Mouse (Mus musculus): ENCODE data around the gene Klhl21. TPM values are rescaled to one million over a fixed set of nuclear protein-coding genes. Genes with fewer than 3 reads are reported as not detected.
A peak's percentile ranks its signal among the peaks of the same experiment; 100 is the strongest.

Klhl21 gene
- polyA plus RNA-seq, 1 experiment = 20.1 TPM

- WGBS = 55% methylated on average over 4 of the region's 4 CpGs
- TF ChIP-seq CTCF (IDR thresholded peaks at IDR 0.05; ENCODE audit: extremely low read depth, insufficient read depth, insufficient read length, insufficient replicate concordance) (no peak), POLR2A (IDR thresholded peaks at IDR 0.05; ENCODE audit: low read depth, low read length) (no peak)
Measured at GRCm38 (mm10) chr4:152000906-152001305, 7.7 kb upstream of the Klhl21 start.

GRCm38 (mm10) chr4:152001335-152001734 is 7.3 kb upstream of the Klhl21 start:
- no peaks in the 10 kb centered on the region for H3K27me3 ChIP-seq (ENCODE audit: control insufficient read depth, insufficient read depth, low read length)
- WGBS = 73% methylated on average over 4 of the region's 4 CpGs
- H3K27ac ChIP-seq (ENCODE audit: insufficient read depth, low read length) = no peak overlapping the region
- no peak overlapping the region for H3K4me3 ChIP-seq (ENCODE audit: extremely low read depth, insufficient read depth, insufficient read length)
- TF ChIP-seq POLR2A (IDR thresholded peaks at IDR 0.05; ENCODE audit: low read depth, low read length) = no peak
- TF ChIP-seq CTCF (IDR thresholded peaks at IDR 0.05; ENCODE audit: extremely low read depth, insufficient read depth, insufficient read length, insufficient replicate concordance) = no peak
- DNase-seq (ENCODE audit: low read depth in 1 of 2, low spot score in 2 of 2) = no peak
- H3K4me1 ChIP-seq (ENCODE audit: control insufficient read depth, insufficient read depth, insufficient read length) = no peaks in the 10 kb centered on the region
- no peaks in the 10 kb centered on the region for H3K36me3 ChIP-seq (ENCODE audit: control insufficient read depth, insufficient read depth, low read length)

More at GRCm38 (mm10) chr4:152000906-152001305, 7.7 kb upstream of the Klhl21 start:
- H3K27me3 ChIP-seq (ENCODE audit: control insufficient read depth, insufficient read depth, low read length) = no peaks in the 10 kb centered on the region
- H3K36me3 ChIP-seq (ENCODE audit: control insufficient read depth, insufficient read depth, low read length) = no peaks in the 10 kb centered on the region
- H3K4me3 ChIP-seq (ENCODE audit: extremely low read depth, insufficient read depth, insufficient read length) = no peak overlapping the region
- DNase-seq (ENCODE audit: low read depth in 1 of 2, low spot score in 2 of 2) = no peak
- H3K27ac ChIP-seq (ENCODE audit: insufficient read depth, low read length) = no peak overlapping the region
- no peaks in the 10 kb centered on the region for H3K4me1 ChIP-seq (ENCODE audit: control insufficient read depth, insufficient read depth, insufficient read length)

- DNase-seq (ENCODE audit: low read depth in 1 of 2, low spot score in 2 of 2) = no peak
- Histone ChIP-seq H3K4me1 (ENCODE audit: control insufficient read depth, insufficient read depth, insufficient read length) (no peaks in the 10 kb centered on the region), H3K4me3 (ENCODE audit: extremely low read depth, insufficient read depth, insufficient read length) (no peak overlapping the region), H3K27ac (ENCODE audit: insufficient read depth, low read length) (no peak overlapping the region), H3K36me3 (ENCODE audit: control insufficient read depth, insufficient read depth, low read length) (no peaks in the 10 kb centered on the region), H3K27me3 (ENCODE audit: control insufficient read depth, insufficient read depth, low read length) (no peaks in the 10 kb centered on the region)
- no peak for TF ChIP-seq CTCF (IDR thresholded peaks at IDR 0.05; ENCODE audit: extremely low read depth, insufficient read depth, insufficient read length, insufficient replicate concordance)
- TF ChIP-seq POLR2A (IDR thresholded peaks at IDR 0.05; ENCODE audit: low read depth, low read length) = no peak
- WGBS = 93% methylated on average over 3 of the region's 3 CpGs
Measured at GRCm38 (mm10) chr4:152002063-152002462, 6.5 kb upstream of the Klhl21 start.

- H3K27ac ChIP-seq (ENCODE audit: insufficient read depth, low read length) = no peak overlapping the region
- no peaks in the 10 kb centered on the region for H3K27me3 ChIP-seq (ENCODE audit: control insufficient read depth, insufficient read depth, low read length)
- WGBS = 69% methylated on average over 6 of the region's 6 CpGs
- H3K4me1 ChIP-seq (ENCODE audit: control insufficient read depth, insufficient read depth, insufficient read length) = peaks cover 11% of the 10 kb centered on the region
- no peak for DNase-seq (ENCODE audit: low read depth in 1 of 2, low spot score in 2 of 2)
- no peaks in the 10 kb centered on the region for H3K36me3 ChIP-seq (ENCODE audit: control insufficient read depth, insufficient read depth, low read length)
- TF ChIP-seq POLR2A (IDR thresholded peaks at IDR 0.05; ENCODE audit: low read depth, low read length) (no peak), CTCF (IDR thresholded peaks at IDR 0.05; ENCODE audit: extremely low read depth, insufficient read depth, insufficient read length, insufficient replicate concordance) (no peak)
- H3K4me3 ChIP-seq (ENCODE audit: extremely low read depth, insufficient read depth, insufficient read length) = no peak overlapping the region
Measured at GRCm38 (mm10) chr4:152006137-152006536, 2.5 kb upstream of the Klhl21 start.

- TF ChIP-seq POLR2A (IDR thresholded peaks at IDR 0.05; ENCODE audit: low read depth, low read length) (no peak), CTCF (IDR thresholded peaks at IDR 0.05; ENCODE audit: extremely low read depth, insufficient read depth, insufficient read length, insufficient replicate concordance) (no peak)
- Histone ChIP-seq H3K27ac (ENCODE audit: insufficient read depth, low read length) (no peak overlapping the region), H3K27me3 (ENCODE audit: control insufficient read depth, insufficient read depth, low read length) (no peaks in the 10 kb centered on the region), H3K36me3 (ENCODE audit: control insufficient read depth, insufficient read depth, low read length) (no peaks in the 10 kb centered on the region), H3K4me1 (ENCODE audit: control insufficient read depth, insufficient read depth, insufficient read length) (peaks cover 11% of the 10 kb centered on the region), H3K4me3 (ENCODE audit: extremely low read depth, insufficient read depth, insufficient read length) (no peak overlapping the region)
- 85% methylated on average over 3 of the region's 3 CpGs for WGBS
- no peak for DNase-seq (ENCODE audit: low read depth in 1 of 2, low spot score in 2 of 2)
Measured at GRCm38 (mm10) chr4:152006812-152007211, 1.8 kb upstream of the Klhl21 start.

- DNase-seq (ENCODE audit: low read depth in 1 of 2, low spot score in 2 of 2) = no peak
- no peaks in the 10 kb centered on the region for H3K27me3 ChIP-seq (ENCODE audit: control insufficient read depth, insufficient read depth, low read length)
- peaks cover 3% of the 10 kb centered on the region; the same call in 1 of the 2 replicates for H3K36me3 ChIP-seq (ENCODE audit: control insufficient read depth, insufficient read depth, low read length)
- H3K27ac ChIP-seq (ENCODE audit: insufficient read depth, low read length) = 0 out of 2 replicates have a peak overlapping the region, but pooled peaks have one; percentile 21
- 53% methylated on average over 8 of the region's 8 CpGs for WGBS
- TF ChIP-seq CTCF (IDR thresholded peaks at IDR 0.05; ENCODE audit: extremely low read depth, insufficient read depth, insufficient read length, insufficient replicate concordance) (no peak), POLR2A (IDR thresholded peaks at IDR 0.05; ENCODE audit: low read depth, low read length) (no peak)
- peaks cover 11% of the 10 kb centered on the region for H3K4me1 ChIP-seq (ENCODE audit: control insufficient read depth, insufficient read depth, insufficient read length)
- peak overlapping the region; percentile 90; the same call in 1 of the 2 replicates for H3K4me3 ChIP-seq (ENCODE audit: extremely low read depth, insufficient read depth, insufficient read length)
Measured at GRCm38 (mm10) chr4:152007481-152008147, 989 bp upstream of the Klhl21 start.

- H3K4me1 ChIP-seq (ENCODE audit: control insufficient read depth, insufficient read depth, insufficient read length) = peaks cover 11% of the 10 kb centered on the region
Measured at GRCm38 (mm10) chr4:152008148-152008500, 479 bp upstream of the Klhl21 start.

More at GRCm38 (mm10) chr4:152008148-152008500, 479 bp upstream of the Klhl21 start:
- H3K4me3 ChIP-seq (ENCODE audit: extremely low read depth, insufficient read depth, insufficient read length) = peak overlapping the region; percentile 90
- peak overlapping the region; percentile 53; the same call in 1 of the 2 replicates for H3K27ac ChIP-seq (ENCODE audit: insufficient read depth, low read length)
- H3K27me3 ChIP-seq (ENCODE audit: control insufficient read depth, insufficient read depth, low read length) = no peaks in the 10 kb centered on the region
- peaks cover 3% of the 10 kb centered on the region; the same call in 1 of the 2 replicates for H3K36me3 ChIP-seq (ENCODE audit: control insufficient read depth, insufficient read depth, low read length)
- 2% methylated on average over 14 of the region's 14 CpGs for WGBS
- no peak for DNase-seq (ENCODE audit: low read depth in 1 of 2, low spot score in 2 of 2)
- TF ChIP-seq POLR2A (IDR thresholded peaks at IDR 0.05; ENCODE audit: low read depth, low read length) = no peak
- TF ChIP-seq CTCF (IDR thresholded peaks at IDR 0.05; ENCODE audit: extremely low read depth, insufficient read depth, insufficient read length, insufficient replicate concordance) = no peak
